Mouse (Mus musculus): ENCODE measurements around the gene Copg2. TPM values are rescaled to one million over a fixed set of nuclear protein-coding genes. Genes with fewer than 3 reads are reported as not detected.

Copg2 gene
- polyA plus RNA-seq, 1 experiment: 24.9 TPM

GRCm38 (mm10) chr6:30749042-30749689, 147.4 kb downstream of the Copg2 start:
- H3K27ac ChIP-seq (replicated peaks; ENCODE audit: low read depth, low read length): no peak overlapping the region
- H3K4me3 ChIP-seq (ENCODE audit: insufficient read depth, low read depth, low read length): no peak overlapping the region
- no peaks in the 10 kb centered on the region for H3K4me1 ChIP-seq (ENCODE audit: control insufficient read depth, insufficient read depth, insufficient read length, low read length)

DNA sequence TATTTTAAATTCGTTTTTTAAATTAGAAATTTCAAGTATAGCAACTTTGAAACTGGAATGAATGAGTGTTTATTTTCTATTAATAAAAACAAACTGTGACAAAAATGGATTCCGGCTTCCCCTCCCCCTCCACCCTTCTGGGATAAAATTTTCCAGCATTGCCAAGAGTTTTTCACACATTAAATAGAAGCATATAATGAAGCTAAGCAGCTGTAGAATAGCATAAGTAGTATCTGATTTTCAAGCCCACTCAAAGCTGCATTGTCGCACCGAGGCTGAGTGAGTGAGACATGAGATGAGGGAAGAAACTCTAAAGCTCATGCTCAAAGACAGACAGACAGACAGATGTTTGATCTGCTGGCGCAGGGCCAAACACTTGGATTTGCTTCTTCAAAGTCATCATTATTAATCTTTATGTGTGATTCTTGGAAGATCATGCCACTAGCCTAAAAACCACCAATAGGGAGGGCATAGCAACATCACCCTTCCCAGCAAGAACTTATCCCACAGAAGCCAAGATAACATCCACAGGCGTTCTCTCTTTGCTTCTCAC, 148.2 kb downstream of the Copg2 start:
- H3K4me1 ChIP-seq (ENCODE audit: control insufficient read depth, insufficient read depth, insufficient read length, low read length): no peaks in the 10 kb centered on the region
- no peak overlapping the region for H3K27ac ChIP-seq (replicated peaks; ENCODE audit: low read depth, low read length)
- H3K4me3 ChIP-seq (ENCODE audit: insufficient read depth, low read depth, low read length): no peak overlapping the region

GRCm38 (mm10) chr6:30747631-30748357, 148.8 kb downstream of the Copg2 start:
- no peak overlapping the region for H3K4me3 ChIP-seq (ENCODE audit: insufficient read depth, low read depth, low read length)
- no peak overlapping the region for H3K27ac ChIP-seq (replicated peaks; ENCODE audit: low read depth, low read length)
- H3K4me1 ChIP-seq (ENCODE audit: control insufficient read depth, insufficient read depth, insufficient read length, low read length): no peaks in the 10 kb centered on the region

GRCm38 (mm10) chr6:30745591-30745990, 151.0 kb downstream of the Copg2 start:
- no peak overlapping the region for H3K27ac ChIP-seq (replicated peaks; ENCODE audit: low read depth, low read length)
- H3K4me1 ChIP-seq (ENCODE audit: control insufficient read depth, insufficient read depth, insufficient read length, low read length): no peaks in the 10 kb centered on the region
- H3K4me3 ChIP-seq (ENCODE audit: insufficient read depth, low read depth, low read length): no peak overlapping the region

DNA sequence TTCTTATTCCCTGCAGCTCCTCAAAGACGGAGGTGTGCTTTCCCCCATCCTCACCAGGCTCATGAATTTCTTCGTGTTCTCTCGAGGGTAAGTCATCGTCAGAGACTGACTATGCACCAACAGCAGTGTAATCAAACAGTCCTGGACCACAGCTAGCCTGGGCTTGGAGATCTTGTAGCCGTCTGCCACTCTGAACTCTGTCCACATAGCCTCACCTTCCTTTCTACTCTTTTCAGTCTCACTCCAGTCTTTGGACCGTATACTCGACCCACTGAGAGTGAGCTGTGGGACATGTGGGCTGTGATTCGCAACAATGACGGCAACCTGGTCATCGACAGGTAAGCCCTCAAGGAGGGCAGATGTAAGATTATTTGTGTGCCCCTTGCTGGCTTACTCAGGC, 151.7 kb downstream of the Copg2 start:
- no peaks in the 10 kb centered on the region for H3K4me1 ChIP-seq (ENCODE audit: control insufficient read depth, insufficient read depth, insufficient read length, low read length)
- H3K27ac ChIP-seq (replicated peaks; ENCODE audit: low read depth, low read length): no peak overlapping the region
- no peak overlapping the region for H3K4me3 ChIP-seq (ENCODE audit: insufficient read depth, low read depth, low read length)

GRCm38 (mm10) chr6:30739177-30739747, 157.3 kb downstream of the Copg2 start:
- H3K4me1 ChIP-seq (ENCODE audit: control insufficient read depth, insufficient read depth, insufficient read length, low read length): no peaks in the 10 kb centered on the region
- no peak overlapping the region for H3K27ac ChIP-seq (replicated peaks; ENCODE audit: low read depth, low read length)
- H3K4me3 ChIP-seq (ENCODE audit: insufficient read depth, low read depth, low read length): peak overlapping the region; percentile 28

- Histone ChIP-seq H3K4me1 (ENCODE audit: control insufficient read depth, insufficient read depth, insufficient read length, low read length) (no peaks in the 10 kb centered on the region), H3K27ac (replicated peaks; ENCODE audit: low read depth, low read length) (no peak overlapping the region), H3K4me3 (ENCODE audit: insufficient read depth, low read depth, low read length) (peak overlapping the region; percentile 53)
Observed at GRCm38 (mm10) chr6:30738464-30739006, 158.1 kb downstream of the Copg2 start.

- Histone ChIP-seq H3K27ac (replicated peaks; ENCODE audit: low read depth, low read length) (no peak overlapping the region), H3K4me3 (ENCODE audit: insufficient read depth, low read depth, low read length) (peak overlapping the region; percentile 53), H3K4me1 (ENCODE audit: control insufficient read depth, insufficient read depth, insufficient read length, low read length) (no peaks in the 10 kb centered on the region)
Observed at GRCm38 (mm10) chr6:30737548-30738463, 158.8 kb downstream of the Copg2 start.

DNA sequence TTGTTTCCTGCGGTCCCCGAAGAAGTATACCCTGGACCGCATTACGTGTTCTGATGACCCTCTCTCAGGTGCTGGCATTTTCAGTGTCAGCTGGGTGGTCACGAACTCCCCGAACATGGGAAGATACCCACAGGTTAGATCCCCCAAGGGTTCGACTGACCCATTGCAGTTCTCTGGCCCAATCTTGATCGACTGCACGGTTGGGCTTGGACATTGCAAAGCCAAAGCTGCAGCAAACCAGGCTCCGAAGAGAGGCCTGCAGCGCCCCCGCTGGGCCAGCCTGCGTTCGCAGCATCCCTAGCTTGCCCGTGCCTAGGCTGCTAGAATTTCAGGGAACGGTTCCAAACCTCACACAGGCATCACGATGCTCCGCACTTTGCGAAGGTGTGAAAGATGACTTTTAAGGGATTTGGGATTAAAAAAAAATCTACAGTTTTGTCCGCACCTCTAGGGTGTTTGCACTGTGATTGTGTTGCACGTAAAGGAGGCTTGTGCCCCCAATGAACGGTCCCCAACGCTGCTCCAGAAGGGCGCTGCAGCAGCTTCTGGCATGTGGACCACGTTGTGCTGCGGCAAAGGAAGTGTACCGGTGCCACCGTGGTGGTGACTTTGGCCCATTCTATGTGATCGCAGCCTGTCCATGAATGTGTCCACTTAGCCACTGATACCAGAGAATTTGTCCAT, 159.6 kb downstream of the Copg2 start:
- no peaks in the 10 kb centered on the region for H3K4me1 ChIP-seq (ENCODE audit: control insufficient read depth, insufficient read depth, insufficient read length, low read length)
- no peak overlapping the region for H3K27ac ChIP-seq (replicated peaks; ENCODE audit: low read depth, low read length)
- peak overlapping the region; percentile 53 for H3K4me3 ChIP-seq (ENCODE audit: insufficient read depth, low read depth, low read length)

GRCm38 (mm10) chr6:30736372-30736762, 160.2 kb downstream of the Copg2 start:
- Histone ChIP-seq H3K4me1 (ENCODE audit: control insufficient read depth, insufficient read depth, insufficient read length, low read length) (no peaks in the 10 kb centered on the region), H3K4me3 (ENCODE audit: insufficient read depth, low read depth, low read length) (no peak overlapping the region), H3K27ac (replicated peaks; ENCODE audit: low read depth, low read length) (no peak overlapping the region)

DNA sequence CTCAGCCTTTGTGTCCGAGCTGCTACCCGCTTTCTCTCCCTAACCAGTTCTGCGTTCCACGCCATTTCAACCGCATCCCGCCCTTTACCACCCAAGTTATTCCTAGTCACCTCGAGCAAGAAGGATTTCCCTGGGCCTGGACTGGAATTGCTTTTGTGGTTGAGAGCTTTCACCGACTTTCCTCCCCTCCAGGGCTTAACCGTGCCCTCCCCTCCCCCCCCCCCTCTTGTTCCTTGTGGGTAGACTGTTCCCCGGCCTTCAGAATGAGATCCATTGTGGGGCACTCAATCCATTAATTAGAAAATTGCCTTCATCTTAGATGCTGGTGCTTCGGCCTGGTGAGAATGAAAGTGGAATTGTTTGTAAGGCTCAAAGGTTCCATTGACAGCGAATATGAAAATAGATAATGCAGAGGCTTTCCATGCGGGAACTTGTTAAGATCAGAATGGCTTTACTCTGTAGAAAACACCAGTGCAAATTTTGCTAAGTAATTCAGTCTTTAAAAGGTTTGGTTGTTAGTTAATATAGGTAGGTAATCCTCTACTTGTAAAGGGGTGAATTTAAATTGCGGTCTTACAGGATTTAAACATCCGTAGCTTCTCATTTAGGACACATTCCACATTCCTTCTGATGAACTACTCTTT, 160.7 kb downstream of the Copg2 start:
- peak overlapping the region; percentile 47 for H3K4me3 ChIP-seq (ENCODE audit: insufficient read depth, low read depth, low read length)
- H3K27ac ChIP-seq (replicated peaks; ENCODE audit: low read depth, low read length): peak overlapping the region; percentile 34; the same call in 1 of the 2 replicates
- no peaks in the 10 kb centered on the region for H3K4me1 ChIP-seq (ENCODE audit: control insufficient read depth, insufficient read depth, insufficient read length, low read length)

DNA sequence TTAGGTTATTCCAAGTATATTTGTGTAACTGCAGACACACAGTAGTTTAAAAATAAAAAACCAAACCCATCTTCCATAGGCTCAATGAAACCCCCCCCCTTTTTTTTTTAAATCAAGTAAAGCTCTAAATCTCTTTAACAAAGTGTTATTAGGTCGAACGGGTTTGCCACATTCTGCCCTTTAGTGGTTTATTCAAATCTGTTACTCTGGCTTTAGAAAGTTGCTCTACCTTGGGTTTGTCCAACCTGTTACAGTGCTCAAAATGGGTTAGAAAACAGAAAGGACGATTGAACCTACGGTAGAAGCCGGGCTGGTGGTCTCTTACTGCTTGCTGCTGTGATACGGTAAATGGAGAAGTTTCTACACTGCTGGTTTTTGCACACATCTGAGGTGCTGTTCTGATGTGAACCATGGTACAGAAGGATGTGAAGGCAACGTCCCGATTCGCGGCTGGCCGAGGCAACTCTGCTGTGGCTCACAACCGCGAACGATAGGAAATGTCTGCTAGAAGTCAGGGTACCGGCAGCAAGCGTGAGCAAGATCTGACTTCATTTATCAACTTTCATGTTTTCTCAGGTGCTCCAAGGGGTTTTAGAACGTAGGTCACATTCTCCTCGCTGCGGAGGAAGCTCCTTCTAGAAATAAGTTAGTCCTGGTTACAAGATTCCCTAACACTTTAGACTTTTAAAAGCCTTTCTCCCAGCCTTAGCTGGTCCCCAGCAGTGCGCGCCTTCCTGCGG, 161.4 kb downstream of the Copg2 start:
- Histone ChIP-seq H3K4me3 (ENCODE audit: insufficient read depth, low read depth, low read length) (peak overlapping the region; percentile 47), H3K27ac (replicated peaks; ENCODE audit: low read depth, low read length) (peak overlapping the region; percentile 34; the same call in 1 of the 2 replicates), H3K4me1 (ENCODE audit: control insufficient read depth, insufficient read depth, insufficient read length, low read length) (no peaks in the 10 kb centered on the region)

GRCm38 (mm10) chr6:30734465-30734864, 162.1 kb downstream of the Copg2 start:
- Histone ChIP-seq H3K4me3 (ENCODE audit: insufficient read depth, low read depth, low read length) (no peak overlapping the region), H3K27ac (replicated peaks; ENCODE audit: low read depth, low read length) (no peak overlapping the region), H3K4me1 (ENCODE audit: control insufficient read depth, insufficient read depth, insufficient read length, low read length) (no peaks in the 10 kb centered on the region; the same call in 1 of the 2 replicates)

All from brown adipose tissue, adult 24 weeks (tissue).